Mouse (Mus musculus): ENCODE measurements at regions not wholly inside any gene's neighbourhood (a gene's known extent, or its start where the extent isn't known, plus 50 kb on each side); places are given as distances from the start of the nearest gene placed in this dataset.
A peak's percentile ranks its signal among the peaks of the same experiment; 100 is the strongest.
"Not testable (repeated sequence)": the region's sequence is repeated elsewhere in the genome, so short reads cannot be mapped to it uniquely, and the experiment has no call there.

GRCm38 (mm10) chr17:4871267-4871666 lies 122.9 kb upstream of the Arid1b start:
- DNase-seq (ENCODE audit: low spot score in 2 of 2): no peak

GRCm38 (mm10) chr17:4874459-4874858 lies 119.7 kb upstream of the Arid1b start:
- no peak for DNase-seq (ENCODE audit: low spot score in 2 of 2)

GRCm38 (mm10) chr17:4875086-4876046 lies 118.8 kb upstream of the Arid1b start:
- DNase-seq (ENCODE audit: low spot score in 2 of 2): no peak

DNA sequence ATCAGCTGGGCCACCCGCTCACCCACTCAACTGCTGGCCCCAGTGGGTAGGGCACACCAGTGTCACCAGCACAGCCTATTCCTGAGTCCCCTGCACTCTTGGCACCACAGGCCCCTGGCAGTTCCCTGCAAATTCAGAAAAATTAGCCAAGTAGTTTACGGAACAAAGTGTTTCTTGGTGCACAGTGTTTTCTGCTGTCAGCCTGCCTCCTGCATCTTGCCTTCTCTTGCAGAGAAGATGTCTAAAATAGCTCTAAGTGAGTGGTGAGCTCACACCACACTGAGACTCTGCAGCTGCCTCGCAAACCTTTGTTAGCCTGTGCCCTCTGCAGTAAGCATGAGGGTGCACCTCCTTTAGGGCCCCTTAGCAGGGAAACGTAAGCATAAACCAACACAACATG lies 117.7 kb upstream of the Arid1b start:
- no peak for DNase-seq (ENCODE audit: low spot score in 2 of 2)

- no peak for DNase-seq (ENCODE audit: low spot score in 2 of 2)
Observed at GRCm38 (mm10) chr17:4881473-4881872, 112.7 kb upstream of the Arid1b start.

- DNase-seq (ENCODE audit: low spot score in 2 of 2): no peak
Observed at GRCm38 (mm10) chr17:4884083-4884482, 110.0 kb upstream of the Arid1b start.

GRCm38 (mm10) chr17:4884761-4885160 lies 109.4 kb upstream of the Arid1b start:
- DNase-seq (ENCODE audit: low spot score in 2 of 2): no peak

DNA sequence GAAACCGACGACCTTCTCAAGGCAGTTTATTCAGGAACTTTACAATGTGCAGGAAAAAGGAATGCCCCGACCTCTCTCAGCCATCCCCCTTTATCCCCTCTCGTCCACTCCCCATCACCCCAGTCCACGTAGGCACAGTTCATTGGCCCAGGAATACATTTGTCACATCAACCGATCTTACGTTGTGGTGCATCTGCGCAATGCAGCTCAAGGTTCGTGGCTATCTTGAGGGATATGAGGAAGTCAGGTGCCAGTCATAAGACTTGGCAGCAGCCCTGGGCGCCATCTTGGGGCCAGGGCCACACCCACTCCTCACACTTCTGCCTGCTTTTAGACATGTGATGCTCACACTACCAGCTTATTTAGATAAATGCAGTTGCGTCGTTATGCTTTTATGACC lies 106.8 kb upstream of the Arid1b start:
- DNase-seq (ENCODE audit: low spot score in 2 of 2): not testable (repeated sequence)

DNA sequence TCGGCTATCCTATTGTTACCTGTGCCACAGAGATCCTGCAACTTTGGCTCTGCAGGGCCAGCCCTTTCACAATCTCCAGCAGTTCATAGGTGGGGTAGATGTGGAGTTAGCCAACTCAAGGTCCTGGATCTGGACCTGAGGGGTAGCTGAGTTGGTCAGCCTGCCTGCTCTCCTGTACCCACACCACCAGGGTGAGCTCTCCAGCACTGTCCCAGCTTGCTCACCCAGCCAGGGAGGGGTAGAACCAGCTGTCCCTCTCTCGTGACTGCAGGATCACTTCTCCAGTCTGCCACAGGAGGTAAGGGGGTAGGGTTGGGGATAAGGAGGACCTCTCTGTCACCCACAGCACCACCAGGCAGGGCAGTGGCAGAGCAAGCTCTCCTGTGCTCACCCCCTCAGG lies 104.6 kb upstream of the Arid1b start:
- DNase-seq (ENCODE audit: low spot score in 2 of 2): no peak

DNA sequence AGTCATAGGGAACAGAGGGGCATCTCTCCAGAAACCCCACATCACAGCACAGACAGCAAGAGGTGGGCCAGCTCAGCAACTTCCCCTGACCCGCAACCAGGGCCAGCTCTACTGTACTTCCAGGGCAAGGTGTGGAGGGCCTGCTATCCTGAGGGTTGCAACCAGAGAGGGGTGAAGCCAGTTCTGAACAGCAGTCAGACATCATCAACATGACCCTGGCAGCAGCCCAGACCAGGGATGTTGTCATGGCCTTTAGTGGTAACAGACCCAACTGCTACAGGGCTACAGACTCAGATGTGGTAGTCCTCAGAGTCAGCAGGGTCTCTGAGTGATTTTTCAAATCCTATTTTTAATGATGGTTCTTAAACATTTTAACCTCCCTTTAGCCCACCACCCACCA lies 104.0 kb upstream of the Arid1b start:
- no peak for DNase-seq (ENCODE audit: low spot score in 2 of 2)

DNA sequence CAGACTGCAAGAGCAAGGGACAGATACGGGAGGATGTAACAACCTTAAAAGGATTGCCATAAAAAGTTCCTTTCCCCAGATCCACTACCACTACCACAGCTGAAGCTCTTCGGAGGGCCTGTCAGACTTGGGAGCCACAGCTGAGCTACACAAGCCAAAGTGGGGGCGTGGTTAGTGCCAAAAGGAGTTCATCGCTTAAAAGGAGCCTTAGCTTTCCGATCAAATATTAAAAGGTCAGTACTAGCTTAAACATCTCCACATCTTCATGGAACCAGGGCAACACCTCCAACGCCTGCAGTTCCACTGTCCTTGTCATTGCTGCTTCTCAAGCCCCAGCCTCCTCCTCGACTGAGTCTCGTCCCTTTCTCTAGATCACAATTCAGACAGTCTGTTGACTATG lies 102.6 kb upstream of the Arid1b start:
- peak in 1 of 2 experiments; percentile 25 for DNase-seq (ENCODE audit: low spot score in 2 of 2)

GRCm38 (mm10) chr17:4894756-4895330 lies 99.3 kb upstream of the Arid1b start:
- not testable (repeated sequence) for DNase-seq (ENCODE audit: low spot score in 2 of 2)

GRCm38 (mm10) chr17:4903129-4903528 lies 91.0 kb upstream of the Arid1b start:
- no peak for DNase-seq (ENCODE audit: low spot score in 2 of 2)

GRCm38 (mm10) chr17:4906504-4906903 lies 87.6 kb upstream of the Arid1b start:
- no peak for DNase-seq (ENCODE audit: low spot score in 2 of 2)

DNA sequence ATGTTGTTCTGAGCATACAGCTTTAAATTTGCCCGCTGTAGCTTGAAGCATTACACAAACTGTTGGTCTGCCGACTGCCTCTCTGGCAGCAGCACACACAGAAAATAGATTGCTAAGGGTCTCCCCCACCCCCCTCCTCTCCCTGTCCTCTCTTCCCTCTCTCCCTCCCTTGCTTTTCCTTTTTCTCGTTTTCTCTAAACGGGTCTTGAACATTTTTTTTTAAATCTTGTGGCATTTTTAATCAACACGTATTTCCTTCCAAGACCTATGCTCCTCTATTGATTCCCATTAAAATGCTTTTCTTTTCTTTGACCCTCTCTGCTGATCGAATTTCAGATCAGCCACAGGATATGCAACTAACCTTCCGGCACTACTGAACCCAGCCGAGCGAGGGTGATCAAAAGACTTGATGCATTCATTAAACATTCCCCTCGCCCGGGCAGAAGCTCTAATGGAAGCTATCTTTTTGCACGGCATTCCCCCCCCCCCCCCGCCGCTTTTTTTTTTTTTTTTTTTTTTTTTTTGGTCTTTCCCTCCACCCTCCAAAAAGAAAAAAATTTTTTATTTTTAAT lies 86.9 kb upstream of the Arid1b start:
- DNase-seq (ENCODE audit: low spot score in 2 of 2): peak; percentile 17 to 35

DNA sequence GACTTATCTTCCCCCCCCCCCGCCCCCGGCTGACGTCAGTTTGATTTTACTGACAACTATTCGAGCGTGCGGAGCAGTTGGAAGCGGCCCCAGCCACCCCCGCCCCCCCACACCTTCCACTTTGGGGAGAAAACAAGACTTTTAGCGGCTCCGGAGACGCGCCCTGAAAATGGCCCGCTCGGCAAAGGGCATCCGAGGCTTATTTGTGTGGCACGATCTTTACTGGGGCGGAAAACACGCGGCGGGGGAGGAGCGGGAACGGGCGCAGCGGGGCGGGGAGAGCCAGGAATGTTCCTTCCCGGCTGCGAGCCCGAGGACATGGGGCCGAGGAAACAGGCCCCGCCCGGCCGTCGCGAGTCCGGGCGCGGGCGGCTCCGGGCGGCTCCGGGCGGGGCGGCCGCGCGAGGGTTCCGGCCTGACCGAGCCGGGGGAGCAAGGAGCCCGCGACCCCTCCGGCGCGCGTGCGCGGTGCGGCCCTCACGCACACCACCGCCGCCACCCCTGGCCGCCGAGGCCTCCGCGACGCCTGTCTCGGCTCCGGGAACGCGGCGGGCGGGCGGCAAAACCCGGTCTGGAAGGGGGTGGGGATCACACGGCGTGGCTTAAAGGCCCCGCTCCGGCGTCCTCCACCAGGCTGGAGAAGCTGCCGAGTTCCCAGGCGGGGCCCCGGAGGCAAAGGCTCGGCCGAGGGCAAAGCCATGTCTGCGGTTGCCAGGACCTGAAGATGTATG lies 86.1 kb upstream of the Arid1b start:
- DNase-seq (ENCODE audit: low spot score in 2 of 2): peak; percentile 94 to 96

- DNase-seq (ENCODE audit: low spot score in 2 of 2): no peak
Observed at GRCm38 (mm10) chr17:4908572-4908965, 85.6 kb upstream of the Arid1b start.

DNA sequence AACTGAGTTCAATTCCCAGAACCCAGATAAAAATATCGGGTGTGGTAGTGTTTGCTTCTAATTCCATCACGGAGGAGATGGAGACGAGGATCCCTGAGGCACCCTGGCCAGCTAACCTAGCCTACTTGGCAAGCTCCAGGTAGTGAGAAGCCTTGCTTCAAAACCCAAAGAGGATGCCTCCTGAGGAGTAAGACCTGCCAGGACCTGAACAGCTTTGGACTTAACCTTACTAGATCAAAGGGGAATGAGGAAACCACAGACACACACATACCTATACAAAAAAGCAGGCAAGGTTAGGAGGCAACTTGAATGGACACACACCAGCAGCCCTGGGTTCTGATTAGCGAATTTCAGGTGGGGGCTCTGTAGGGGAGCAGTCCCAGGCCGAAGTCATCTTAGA lies 84.0 kb upstream of the Arid1b start:
- DNase-seq (ENCODE audit: low spot score in 2 of 2): no peak

- DNase-seq (ENCODE audit: low spot score in 2 of 2): no peak
Observed at GRCm38 (mm10) chr17:4913001-4913400, 81.1 kb upstream of the Arid1b start.

- DNase-seq (ENCODE audit: low spot score in 2 of 2): no peak
Observed at GRCm38 (mm10) chr17:4919866-4920495, 74.2 kb upstream of the Arid1b start.

DNA sequence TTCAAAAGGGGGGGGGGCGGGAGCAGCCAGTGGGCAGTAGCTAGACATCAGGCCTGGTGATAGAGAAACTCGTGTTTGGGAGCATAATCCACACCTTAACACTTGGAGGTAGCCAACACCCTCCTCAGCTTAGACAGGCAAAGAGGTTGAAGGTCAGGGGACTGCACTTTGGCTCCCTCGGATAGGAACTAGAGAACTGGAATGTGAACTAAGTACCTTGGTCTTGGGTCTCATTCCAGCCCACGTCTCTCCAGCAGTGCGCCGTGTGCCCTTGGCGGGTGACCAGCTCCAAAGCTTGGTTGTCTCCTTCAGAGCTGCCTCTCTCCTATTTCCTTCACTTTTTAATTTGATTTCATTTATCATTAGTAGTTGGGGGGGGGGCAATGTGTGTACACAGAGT lies 73.0 kb upstream of the Arid1b start:
- no peak for DNase-seq (ENCODE audit: low spot score in 2 of 2)

DNA sequence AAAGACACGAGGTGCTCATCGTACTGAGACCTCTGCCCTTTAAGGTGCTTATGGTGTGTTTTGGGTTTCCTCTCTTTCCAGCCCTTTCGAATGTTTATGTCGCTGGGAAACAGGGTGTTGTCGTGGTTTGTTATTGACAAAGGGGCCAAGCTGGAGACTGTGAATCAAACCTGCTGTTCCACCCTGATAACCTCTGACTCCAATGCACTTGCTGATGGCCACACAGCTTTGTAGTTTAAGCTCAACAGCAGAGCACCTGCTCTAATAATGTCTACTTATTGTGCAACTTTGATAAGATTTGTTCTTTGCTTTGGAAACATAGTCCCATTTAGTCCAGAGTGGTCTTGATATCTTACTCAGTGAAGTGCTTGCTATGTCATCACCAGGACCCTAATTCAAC lies 65.5 kb upstream of the Arid1b start:
- DNase-seq (ENCODE audit: low spot score in 2 of 2): no peak
